Mouse (Mus musculus) hindbrain, embryonic 13.5 days (tissue): ENCODE results near the gene Rad18. TPM values are rescaled to one million over a fixed set of nuclear protein-coding genes. Genes with fewer than 3 reads are reported as not detected.
"Not testable (repeated sequence)": the region's sequence is repeated elsewhere in the genome, so short reads cannot be mapped to it uniquely, and the experiment has no call there.

Experiments
- ATAC-seq: fragments of 200-750 bp; cut with Nextera tagmentation; 2 replicates; pipeline ENCODE4 v1.8.0; 2017; ENCODE audit warnings: moderate TSS enrichment; ENCODE audit not compliant: low FRiP score
- H3K27ac ChIP-seq: fragments of 300-500 bp; sonication (generic); 2 replicates; pipeline ENCODE4 v1.5.1; 2015; ENCODE audit warnings: inconsistent platforms, mild to moderate bottlenecking, moderate library complexity
- H3K27me3 ChIP-seq: fragments of 300-500 bp; sonication (generic); 2 replicates; pipeline ENCODE4 v1.6.1; 2015; ENCODE audit warnings: mild to moderate bottlenecking, inconsistent platforms
- H3K36me3 ChIP-seq: fragments of 300-500 bp; sonication (generic); 2 replicates; pipeline ENCODE4 v1.6.1; 2015; ENCODE audit warnings: mild to moderate bottlenecking, inconsistent platforms
- H3K4me1 ChIP-seq: fragments of 300-500 bp; sonication (generic); replicated peaks from 2 replicates; pipeline ENCODE4 v1.6.1; 2015; ENCODE audit warnings: inconsistent platforms
- H3K4me2 ChIP-seq: fragments of 300-500 bp; sonication (generic); 2 replicates; pipeline ENCODE4 v1.6.1; 2015; ENCODE audit warnings: inconsistent platforms, mild to moderate bottlenecking, moderate library complexity
- H3K4me3 ChIP-seq: fragments of 300-500 bp; sonication (generic); 2 replicates; pipeline ENCODE4 v1.5.1; 2015; ENCODE audit warnings: mild to moderate bottlenecking, inconsistent platforms
- H3K9ac ChIP-seq: fragments of 300-500 bp; sonication (generic); 2 replicates; pipeline ENCODE4 v1.6.1; 2015; ENCODE audit warnings: mild to moderate bottlenecking, inconsistent platforms
- H3K9me3 ChIP-seq: fragments of 300-500 bp; sonication (generic); 2 replicates; pipeline ENCODE4 v1.6.1; 2016; ENCODE audit warnings: inconsistent platforms
- WGBS: fragments of 180-500 bp; shearing (Covaris S2); methylation state at CpG from one replicate; pipeline ENCODE4 v1.1.7; 2015; 5-methylcytosine and 5-hydroxymethylcytosine counted together
- polyA plus RNA-seq: library from polyadenylated mRNA; unstranded; fragments of >200 nt; fragmentation: Nextera tagmentation; extraction: Ambion mirVana; gene quantifications from 2 replicates; pipeline ENCODE4 v1.2.1, GENCODE M21; 2015

Gene Rad18
- polyA plus RNA-seq, 1 experiment from 2014 or later: 13.9 TPM

DNA sequence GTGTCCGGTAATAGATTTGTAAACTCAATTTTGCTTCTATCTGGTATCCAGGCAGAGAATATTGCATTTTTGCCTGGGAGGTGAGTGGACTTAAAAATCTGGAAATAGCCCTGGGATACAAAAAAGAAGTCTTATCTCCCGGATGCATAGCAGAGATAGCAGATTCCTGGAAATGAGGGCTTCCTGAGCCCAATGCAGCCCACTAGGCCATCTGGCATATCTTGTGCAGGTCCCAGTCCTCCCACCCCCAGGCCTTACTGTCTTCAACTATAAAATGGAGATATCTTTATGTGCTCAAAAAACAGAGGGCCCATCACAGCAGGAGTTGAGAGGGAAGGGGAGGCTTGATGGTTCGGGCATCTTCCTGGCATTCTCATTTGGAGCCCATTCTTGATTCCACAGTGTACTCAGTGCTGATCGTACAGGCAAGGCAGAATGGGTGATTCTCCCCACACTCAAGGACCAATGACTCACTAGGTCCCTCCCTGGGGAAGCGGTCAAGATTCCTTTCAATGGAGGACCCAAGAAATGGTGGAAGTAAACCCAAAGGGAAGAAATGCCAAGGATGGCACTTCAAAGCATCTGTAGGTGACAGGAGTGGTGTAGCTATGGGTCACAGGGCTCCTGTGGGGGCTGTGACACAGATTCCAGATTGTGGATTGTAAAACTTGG is 24.1 kb upstream of the Rad18 start:
- no peak for ATAC-seq
- Histone ChIP-seq H3K36me3 (peaks cover 48% of the 10 kb centered on the region), H3K4me1 (peaks cover 9% of the 10 kb centered on the region), H3K4me3 (no peak overlapping the region), H3K9ac (no peak overlapping the region), H3K27me3 (no peaks in the 10 kb centered on the region), H3K4me2 (no peak overlapping the region), H3K9me3 (no peaks in the 10 kb centered on the region), H3K27ac (peak overlapping the region; percentile 77)
- whole genome bisulfite sequencing: 68% methylated on average over 5 of the region's 5 CpGs

DNA sequence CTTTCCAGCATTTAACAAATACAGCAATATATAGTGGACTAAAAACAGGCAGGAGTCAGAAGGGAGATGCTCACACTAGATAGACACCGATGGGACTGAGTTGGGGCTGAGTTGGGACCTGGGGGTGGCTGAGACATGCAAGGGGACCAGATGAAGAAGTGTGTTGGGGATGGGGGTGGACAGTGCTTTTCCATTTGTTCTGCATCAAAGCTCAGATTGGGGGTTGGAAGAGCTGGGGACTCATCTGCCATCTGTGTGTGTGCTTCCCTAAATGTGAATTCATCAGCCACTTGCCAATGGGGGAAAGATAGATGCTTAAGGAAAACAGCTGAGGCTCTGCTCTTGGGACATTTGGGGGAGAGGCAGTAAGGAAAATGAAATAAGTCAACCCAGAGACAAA is 23.5 kb upstream of the Rad18 start:
- Histone ChIP-seq H3K27ac (peak overlapping the region; percentile 77), H3K4me2 (no peak overlapping the region), H3K36me3 (peaks cover 43% of the 10 kb centered on the region), H3K9ac (no peak overlapping the region), H3K4me3 (no peak overlapping the region), H3K4me1 (peaks cover 9% of the 10 kb centered on the region), H3K27me3 (no peaks in the 10 kb centered on the region), H3K9me3 (no peaks in the 10 kb centered on the region)
- WGBS: 43% methylated on average over 1 of the region's 1 CpGs
- ATAC-seq: peak; percentile 26; the same call in 1 of the 2 replicates

GRCm38 (mm10) chr6:112717168-112717567 is 20.7 kb upstream of the Rad18 start:
- Histone ChIP-seq H3K27ac (no peak overlapping the region), H3K36me3 (peaks cover 24% of the 10 kb centered on the region), H3K4me3 (no peak overlapping the region), H3K9ac (no peak overlapping the region), H3K4me1 (peaks cover 9% of the 10 kb centered on the region), H3K4me2 (no peak overlapping the region), H3K27me3 (no peaks in the 10 kb centered on the region), H3K9me3 (no peaks in the 10 kb centered on the region)
- 63% methylated on average over 5 of the region's 5 CpGs for WGBS
- no peak for ATAC-seq

DNA sequence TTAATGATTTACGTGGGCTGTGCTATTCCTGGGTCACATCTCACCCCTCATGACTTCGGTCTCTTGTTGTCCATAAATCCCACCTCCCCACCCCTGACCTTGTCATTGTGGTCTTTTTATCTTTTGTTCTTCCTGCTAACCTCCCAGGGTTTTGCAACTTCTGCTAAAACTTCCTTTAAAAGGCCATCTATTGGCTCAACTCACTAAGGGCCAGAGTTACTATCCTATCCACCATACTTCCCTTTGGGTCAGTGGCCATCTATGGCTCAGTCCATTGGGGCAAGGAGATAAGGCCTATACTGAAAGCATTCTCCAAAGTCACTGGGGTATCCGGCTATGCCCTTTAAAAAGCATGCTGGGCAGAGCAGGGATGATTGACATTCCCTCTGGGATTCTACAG is 17.5 kb upstream of the Rad18 start:
- no peak overlapping the region for H3K4me3 ChIP-seq
- no peak overlapping the region for H3K4me2 ChIP-seq
- ATAC-seq: no peak
- peaks cover 4% of the 10 kb centered on the region; the same call in 1 of the 2 replicates for H3K36me3 ChIP-seq
- no peaks in the 10 kb centered on the region for H3K27me3 ChIP-seq
- no peak overlapping the region for H3K9ac ChIP-seq
- 77% methylated on average over 3 of the region's 3 CpGs for WGBS
- H3K9me3 ChIP-seq: no peaks in the 10 kb centered on the region
- H3K27ac ChIP-seq: no peak overlapping the region
- no peaks in the 10 kb centered on the region for H3K4me1 ChIP-seq

- not testable (repeated sequence) for ATAC-seq, H3K27me3 ChIP-seq, H3K9me3 ChIP-seq, H3K4me2 ChIP-seq, H3K4me3 ChIP-seq, H3K36me3 ChIP-seq, H3K9ac ChIP-seq, H3K4me1 ChIP-seq, H3K27ac ChIP-seq
- 91% methylated on average over 4 of the region's 4 CpGs for WGBS
Measured at GRCm38 (mm10) chr6:112702296-112702695, 5.8 kb upstream of the Rad18 start.

DNA sequence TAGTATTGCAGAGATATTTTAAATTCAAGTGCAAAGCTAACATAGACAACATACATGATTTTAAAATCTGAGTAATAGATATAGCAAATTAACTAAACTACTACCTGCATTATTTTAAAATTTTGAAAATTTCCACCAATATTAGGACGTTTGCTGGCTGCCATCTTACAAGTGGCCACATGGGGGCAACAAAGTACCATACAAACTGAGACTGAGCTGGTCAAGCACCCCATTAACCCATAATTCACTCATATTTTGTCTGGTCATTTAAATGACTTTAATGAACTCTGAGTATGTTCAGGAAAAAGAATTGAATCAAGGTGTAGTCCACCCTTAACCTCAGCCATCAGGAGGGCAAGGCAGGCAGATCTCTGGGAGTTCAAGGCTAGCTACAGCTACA is 3.9 kb upstream of the Rad18 start:
- Histone ChIP-seq H3K27me3 (no peaks in the 10 kb centered on the region), H3K9ac (no peak overlapping the region), H3K36me3 (no peaks in the 10 kb centered on the region), H3K9me3 (no peaks in the 10 kb centered on the region), H3K27ac (no peak overlapping the region), H3K4me3 (no peak overlapping the region), H3K4me2 (no peak overlapping the region), H3K4me1 (peaks cover 7% of the 10 kb centered on the region)
- no peak for ATAC-seq
- WGBS: 0% methylated on average over 1 of the region's 1 CpGs

GRCm38 (mm10) chr6:112699115-112699514 is 2.6 kb upstream of the Rad18 start:
- Histone ChIP-seq H3K4me3 (no peak overlapping the region), H3K9me3 (no peaks in the 10 kb centered on the region), H3K27me3 (no peaks in the 10 kb centered on the region), H3K9ac (no peak overlapping the region), H3K4me2 (no peak overlapping the region), H3K4me1 (peaks cover 7% of the 10 kb centered on the region), H3K36me3 (no peaks in the 10 kb centered on the region), H3K27ac (no peak overlapping the region)
- ATAC-seq: no peak
- WGBS: 74% methylated on average over 1 of the region's 1 CpGs

DNA sequence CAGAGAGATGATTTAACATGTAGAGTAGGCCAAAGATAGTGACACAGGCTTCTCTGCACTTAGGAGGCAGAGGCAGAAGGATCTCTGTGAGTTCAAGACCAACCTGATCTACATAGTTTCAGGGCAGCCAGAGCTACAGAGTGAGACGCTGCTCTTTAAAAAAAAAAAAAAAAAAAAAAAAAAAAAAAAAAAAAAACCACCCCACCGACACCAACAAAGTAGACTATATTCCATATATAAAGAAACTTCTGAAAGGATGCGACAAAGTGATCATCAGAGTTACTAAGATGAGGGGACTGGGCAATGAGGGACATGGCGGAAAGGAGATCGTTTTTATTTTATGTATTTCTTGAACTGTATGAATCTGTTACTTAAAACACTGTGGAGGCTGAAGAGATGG is 2.0 kb downstream of the Rad18 start:
- Histone ChIP-seq H3K4me3 (no peak overlapping the region), H3K4me1 (peaks cover 7% of the 10 kb centered on the region), H3K27ac (no peak overlapping the region), H3K9me3 (no peaks in the 10 kb centered on the region), H3K36me3 (no peaks in the 10 kb centered on the region), H3K27me3 (no peaks in the 10 kb centered on the region), H3K9ac (no peak overlapping the region), H3K4me2 (no peak overlapping the region)
- no peak for ATAC-seq
- WGBS: 95% methylated on average over 5 of the region's 5 CpGs

DNA sequence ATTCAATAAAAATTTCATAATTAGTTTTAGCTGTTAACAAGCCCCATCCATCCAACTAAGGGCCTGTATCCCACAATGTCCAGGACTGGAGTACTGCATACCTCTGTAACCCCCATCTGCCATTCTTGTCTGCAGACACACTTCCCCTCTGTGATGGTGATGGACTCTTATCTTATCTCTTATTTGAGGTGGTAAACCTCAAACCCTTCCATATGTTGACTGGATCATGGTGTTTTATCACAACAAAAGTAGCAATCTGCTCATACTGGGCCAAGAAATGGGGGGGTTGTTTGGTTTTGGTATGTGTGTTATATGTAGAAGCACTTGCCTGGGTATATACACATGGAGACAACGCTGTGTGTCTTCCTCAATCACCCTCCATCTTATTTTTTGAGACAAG is 5.0 kb downstream of the Rad18 start:
- H3K36me3 ChIP-seq: no peaks in the 10 kb centered on the region
- no peak for ATAC-seq
- no peak overlapping the region for H3K4me2 ChIP-seq
- no peak overlapping the region for H3K27ac ChIP-seq
- H3K9me3 ChIP-seq: no peaks in the 10 kb centered on the region
- H3K4me3 ChIP-seq: no peak overlapping the region
- H3K4me1 ChIP-seq: peaks cover 7% of the 10 kb centered on the region
- WGBS: 100% methylated on average over 1 of the region's 1 CpGs
- no peaks in the 10 kb centered on the region for H3K27me3 ChIP-seq
- no peak overlapping the region for H3K9ac ChIP-seq

DNA sequence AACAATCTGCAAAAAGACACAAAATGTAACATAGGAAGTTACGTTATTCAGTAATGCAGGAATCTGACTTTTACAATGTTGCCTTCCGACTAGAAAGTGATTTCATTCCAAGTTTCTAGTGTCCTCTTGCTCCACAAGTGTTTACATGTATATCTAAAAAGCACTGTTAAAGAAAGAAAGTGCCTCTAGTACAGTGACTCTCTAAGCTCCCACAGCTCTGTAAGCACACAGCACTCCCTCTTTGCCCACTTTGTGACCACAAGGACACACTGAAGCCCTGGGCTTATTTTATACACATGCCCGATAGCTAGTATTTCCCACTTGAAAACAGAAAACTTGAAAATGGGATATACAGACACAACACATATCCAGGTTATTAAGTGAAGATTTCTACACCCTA is 8.5 kb downstream of the Rad18 start:
- no peak for ATAC-seq
- H3K9ac ChIP-seq: no peak overlapping the region
- H3K36me3 ChIP-seq: no peaks in the 10 kb centered on the region
- H3K4me3 ChIP-seq: no peak overlapping the region
- no peaks in the 10 kb centered on the region for H3K4me1 ChIP-seq
- H3K4me2 ChIP-seq: no peak overlapping the region
- H3K27me3 ChIP-seq: no peaks in the 10 kb centered on the region
- H3K27ac ChIP-seq: no peak overlapping the region
- WGBS: 96% methylated on average over 3 of the region's 3 CpGs
- no peaks in the 10 kb centered on the region for H3K9me3 ChIP-seq

DNA sequence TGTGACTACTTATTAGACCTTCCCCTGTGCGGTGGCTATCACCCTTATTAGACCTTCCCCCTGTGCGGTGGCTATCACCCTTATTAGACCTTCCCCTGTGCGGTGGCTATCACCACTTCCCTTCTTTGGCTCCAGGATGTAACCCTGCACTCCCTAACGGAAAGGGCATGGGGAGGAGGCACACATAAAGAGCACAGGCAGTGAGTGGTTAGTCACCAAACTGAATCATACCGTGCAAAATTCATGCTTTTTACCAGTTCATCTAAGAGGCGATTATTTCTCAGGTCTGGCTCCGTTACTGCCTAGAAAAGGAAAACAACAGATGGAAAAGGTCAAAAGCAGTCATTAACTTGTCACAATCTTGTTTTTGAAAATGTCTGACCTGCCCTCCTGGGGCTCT is 10.0 kb downstream of the Rad18 start:
- no peak overlapping the region for H3K27ac ChIP-seq
- no peak overlapping the region for H3K9ac ChIP-seq
- no peaks in the 10 kb centered on the region for H3K36me3 ChIP-seq
- no peak for ATAC-seq
- H3K4me3 ChIP-seq: no peak overlapping the region
- no peaks in the 10 kb centered on the region for H3K9me3 ChIP-seq
- H3K27me3 ChIP-seq: no peaks in the 10 kb centered on the region
- no peak overlapping the region for H3K4me2 ChIP-seq
- H3K4me1 ChIP-seq: no peaks in the 10 kb centered on the region
- WGBS: 87% methylated on average over 7 of the region's 7 CpGs

- WGBS: 91% methylated on average over 2 of the region's 2 CpGs
- Histone ChIP-seq H3K4me2 (no peak overlapping the region), H3K4me3 (no peak overlapping the region), H3K9me3 (no peaks in the 10 kb centered on the region), H3K27me3 (no peaks in the 10 kb centered on the region), H3K27ac (no peak overlapping the region), H3K9ac (no peak overlapping the region), H3K4me1 (no peaks in the 10 kb centered on the region), H3K36me3 (no peaks in the 10 kb centered on the region; the same call in 1 of the 2 replicates)
- no peak for ATAC-seq
Measured at GRCm38 (mm10) chr6:112684065-112684464, 12.4 kb downstream of the Rad18 start.

DNA sequence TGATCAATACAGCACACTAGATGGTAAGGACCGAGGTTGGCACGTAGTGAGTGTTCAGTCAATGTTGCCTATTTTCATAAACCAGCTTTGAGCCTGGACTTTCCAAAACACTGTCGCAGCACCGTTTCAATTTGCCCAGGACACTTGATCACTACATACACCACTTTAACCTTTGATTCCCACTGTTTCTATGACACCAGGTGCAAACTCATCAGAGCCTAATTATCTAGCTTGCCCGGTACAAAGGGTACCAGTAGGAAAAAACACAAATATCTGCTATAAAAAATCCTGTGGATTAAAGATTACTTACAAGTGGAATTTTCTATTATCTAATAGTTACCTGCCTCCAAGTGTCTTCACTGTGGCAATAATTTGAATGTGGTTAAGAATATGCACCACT is 64.4 kb downstream of the Rad18 start:
- H3K36me3 ChIP-seq: no peaks in the 10 kb centered on the region
- H3K9ac ChIP-seq: no peak overlapping the region
- no peaks in the 10 kb centered on the region for H3K27me3 ChIP-seq
- H3K4me3 ChIP-seq: no peak overlapping the region
- no peak overlapping the region for H3K27ac ChIP-seq
- 89% methylated on average over 5 of the region's 5 CpGs for WGBS
- no peak overlapping the region for H3K4me2 ChIP-seq
- H3K4me1 ChIP-seq: no peaks in the 10 kb centered on the region
- ATAC-seq: no peak
- no peaks in the 10 kb centered on the region for H3K9me3 ChIP-seq
